Mouse (Mus musculus) liver, embryonic 15.5 days (tissue): ENCODE measurements around the gene Acot3. TPM values are rescaled to one million over a fixed set of nuclear protein-coding genes. Genes with fewer than 3 reads are reported as not detected.
"Not testable (repeated sequence)": the region's sequence is repeated elsewhere in the genome, so short reads cannot be mapped to it uniquely, and the experiment has no call there.

Source experiments
- ATAC-seq: fragments of 200-750 bp; cut with Nextera tagmentation; 2 replicates; pipeline ENCODE4 v1.8.0; 2017; ENCODE audit warnings: moderate number of reproducible peaks, mild to moderate bottlenecking, moderate library complexity; ENCODE audit not compliant: insufficient read depth
- H3K27ac ChIP-seq: fragments of 300-500 bp; sonication (generic); replicated peaks from 2 replicates; pipeline ENCODE4 v1.5.1; 2015; ENCODE audit warnings: mild to moderate bottlenecking, inconsistent platforms
- H3K27me3 ChIP-seq: fragments of 300-500 bp; sonication (generic); 2 replicates; pipeline ENCODE4 v1.6.1; 2015; ENCODE audit warnings: mild to moderate bottlenecking, inconsistent platforms
- H3K36me3 ChIP-seq: fragments of 300-500 bp; sonication (generic); replicated peaks from 2 replicates; pipeline ENCODE4 v1.6.1; 2015; ENCODE audit warnings: moderate library complexity, mild to moderate bottlenecking, inconsistent platforms
- H3K4me1 ChIP-seq: fragments of 300-500 bp; sonication (generic); replicated peaks from 2 replicates; pipeline ENCODE4 v1.6.1; 2015; ENCODE audit warnings: inconsistent platforms
- H3K4me2 ChIP-seq: fragments of 300-500 bp; sonication (generic); 2 replicates; pipeline ENCODE4 v1.6.1; 2015; ENCODE audit warnings: moderate library complexity, mild to moderate bottlenecking, inconsistent platforms
- H3K4me3 ChIP-seq: fragments of 300-500 bp; sonication (generic); replicated peaks from 2 replicates; pipeline ENCODE4 v1.5.1; 2015; ENCODE audit warnings: mild to moderate bottlenecking, inconsistent platforms
- H3K9ac ChIP-seq: fragments of 300-500 bp; sonication (generic); 2 replicates; pipeline ENCODE4 v1.6.1; 2015; ENCODE audit warnings: moderate library complexity, mild to moderate bottlenecking, inconsistent platforms
- H3K9me3 ChIP-seq: fragments of 300-500 bp; sonication (generic); replicated peaks from 2 replicates; pipeline ENCODE4 v1.6.1; 2016; ENCODE audit warnings: inconsistent platforms
- WGBS: fragments of 180-500 bp; shearing (Covaris S2); methylation state at CpG from one replicate; pipeline ENCODE4 v1.1.7; 2015; ENCODE audit warnings: mixed read lengths; ENCODE audit not compliant: insufficient replicate concordance; 5-methylcytosine and 5-hydroxymethylcytosine counted together
- polyA plus RNA-seq: library from polyadenylated mRNA; unstranded; fragments of >200 nt; fragmentation: Nextera tagmentation; extraction: Ambion mirVana; gene quantifications from 2 replicates; pipeline ENCODE4 v1.2.1, GENCODE M21; 2015

The Acot3 gene
- polyA plus RNA-seq, 1 experiment from 2014 or later: 6.6 TPM

GRCm38 (mm10) chr12:84023052-84023745 lies 28.7 kb upstream of the Acot3 start:
- H3K27me3 ChIP-seq: no peaks in the 10 kb centered on the region
- H3K9ac ChIP-seq: no peak overlapping the region
- no peak overlapping the region for H3K4me3 ChIP-seq
- H3K4me2 ChIP-seq: no peak overlapping the region
- peaks cover 7% of the 10 kb centered on the region; the same call in 1 of the 2 replicates for H3K4me1 ChIP-seq
- no peaks in the 10 kb centered on the region for H3K9me3 ChIP-seq
- WGBS: 59% methylated on average over 9 of the region's 9 CpGs
- no peaks in the 10 kb centered on the region for H3K36me3 ChIP-seq
- no peak overlapping the region for H3K27ac ChIP-seq
- ATAC-seq: no peak

GRCm38 (mm10) chr12:84025888-84026287 lies 26.1 kb upstream of the Acot3 start:
- Histone ChIP-seq H3K27me3 (no peaks in the 10 kb centered on the region), H3K4me1 (peaks cover 7% of the 10 kb centered on the region; the same call in 1 of the 2 replicates), H3K4me3 (no peak overlapping the region), H3K9ac (no peak overlapping the region), H3K4me2 (no peak overlapping the region), H3K9me3 (no peaks in the 10 kb centered on the region), H3K27ac (no peak overlapping the region), H3K36me3 (no peaks in the 10 kb centered on the region)
- ATAC-seq: no peak
- 74% methylated on average over 7 of the region's 7 CpGs for WGBS

GRCm38 (mm10) chr12:84028328-84028727 lies 23.6 kb upstream of the Acot3 start:
- H3K9ac ChIP-seq, H3K36me3 ChIP-seq, ATAC-seq, H3K27ac ChIP-seq, H3K4me1 ChIP-seq, H3K9me3 ChIP-seq, H3K4me3 ChIP-seq, H3K4me2 ChIP-seq, H3K27me3 ChIP-seq: not testable (repeated sequence)
- WGBS: 47% methylated on average over 3 of the region's 3 CpGs

GRCm38 (mm10) chr12:84029043-84029442 lies 22.9 kb upstream of the Acot3 start:
- not testable (repeated sequence) for ATAC-seq, H3K4me3 ChIP-seq, H3K9ac ChIP-seq, H3K27ac ChIP-seq, H3K9me3 ChIP-seq, H3K36me3 ChIP-seq, H3K4me2 ChIP-seq, H3K27me3 ChIP-seq, H3K4me1 ChIP-seq
- WGBS: 92% methylated on average over 1 of the region's 1 CpGs

- ATAC-seq: no peak
These were observed 21.1 kb upstream of the Acot3 start for GRCm38 (mm10) chr12:84030659-84031332.

GRCm38 (mm10) chr12:84032854-84033253 lies 19.1 kb upstream of the Acot3 start:
- no peaks in the 10 kb centered on the region for H3K9me3 ChIP-seq
- peaks cover 6% of the 10 kb centered on the region for H3K27me3 ChIP-seq
- H3K27ac ChIP-seq: no peak overlapping the region
- no peaks in the 10 kb centered on the region for H3K36me3 ChIP-seq
- no peak overlapping the region for H3K4me3 ChIP-seq
- peak; percentile 47 for ATAC-seq
- WGBS: 61% methylated on average over 4 of the region's 4 CpGs
- H3K9ac ChIP-seq: no peak overlapping the region
- H3K4me1 ChIP-seq: peaks cover 11% of the 10 kb centered on the region
- no peak overlapping the region for H3K4me2 ChIP-seq

More at GRCm38 (mm10) chr12:84030659-84031332, 21.1 kb upstream of the Acot3 start:
- no peak overlapping the region for H3K9ac ChIP-seq
- 33% methylated on average over 4 of the region's 4 CpGs for WGBS
- no peak overlapping the region for H3K4me3 ChIP-seq
- no peaks in the 10 kb centered on the region for H3K36me3 ChIP-seq
- H3K4me2 ChIP-seq: no peak overlapping the region
- peaks cover 11% of the 10 kb centered on the region for H3K4me1 ChIP-seq
- no peaks in the 10 kb centered on the region for H3K27me3 ChIP-seq
- H3K9me3 ChIP-seq: no peaks in the 10 kb centered on the region
- no peak overlapping the region for H3K27ac ChIP-seq

GRCm38 (mm10) chr12:84033302-84033701 lies 18.6 kb upstream of the Acot3 start:
- peaks cover 11% of the 10 kb centered on the region for H3K4me1 ChIP-seq
- 34% methylated on average over 2 of the region's 2 CpGs for WGBS

GRCm38 (mm10) chr12:84034108-84034507 lies 17.8 kb upstream of the Acot3 start:
- 14% methylated on average over 4 of the region's 4 CpGs for WGBS
- no peak for ATAC-seq
- no peak overlapping the region for H3K4me2 ChIP-seq

More at GRCm38 (mm10) chr12:84033302-84033701, 18.6 kb upstream of the Acot3 start:
- not testable (repeated sequence) for H3K4me3 ChIP-seq, H3K9me3 ChIP-seq, H3K27ac ChIP-seq, H3K9ac ChIP-seq, H3K4me2 ChIP-seq, H3K36me3 ChIP-seq
- peaks cover 10% of the 10 kb centered on the region for H3K27me3 ChIP-seq
- 0 out of 2 replicates have a peak, but pooled peaks have one; percentile 17 for ATAC-seq

GRCm38 (mm10) chr12:84038241-84038640 lies 13.7 kb upstream of the Acot3 start, which contains the start of gene Acot4:
Gene Acot4, plus strand, starts transcription at chr12:84038379.
- 9% methylated on average over 31 of the region's 32 CpGs for WGBS
- Histone ChIP-seq H3K4me1 (peaks cover 11% of the 10 kb centered on the region), H3K4me2 (peak within 1 kb of the TSS; percentile 61), H3K27me3 (peaks cover 18% of the 10 kb centered on the region), H3K4me3 (peak within 1 kb of the TSS; percentile 44)
- not testable (repeated sequence) for H3K9me3 ChIP-seq, H3K9ac ChIP-seq, H3K36me3 ChIP-seq, H3K27ac ChIP-seq
- peak; percentile 56; the same call in 1 of the 2 replicates for ATAC-seq

More at GRCm38 (mm10) chr12:84034108-84034507, 17.8 kb upstream of the Acot3 start:
- Histone ChIP-seq H3K27me3 (peaks cover 18% of the 10 kb centered on the region), H3K27ac (no peak overlapping the region), H3K36me3 (no peaks in the 10 kb centered on the region), H3K4me1 (peaks cover 11% of the 10 kb centered on the region), H3K9me3 (no peaks in the 10 kb centered on the region), H3K9ac (no peak overlapping the region), H3K4me3 (no peak overlapping the region)

GRCm38 (mm10) chr12:84038691-84039111 lies 13.2 kb upstream of the Acot3 start, which contains the start of gene Gm49366:
Gene Gm49366, plus strand, starts transcription at chr12:84038935.
- H3K4me3 ChIP-seq: peak within 1 kb of the TSS; percentile 44
- not testable (repeated sequence) for H3K27ac ChIP-seq, H3K4me1 ChIP-seq, H3K9me3 ChIP-seq, H3K9ac ChIP-seq, H3K36me3 ChIP-seq
- peaks cover 18% of the 10 kb centered on the region for H3K27me3 ChIP-seq
- ATAC-seq: peak; percentile 73
- H3K4me2 ChIP-seq: peak within 1 kb of the TSS; percentile 61
- 3% methylated on average over 39 of the region's 39 CpGs for WGBS

- H3K4me1 ChIP-seq: peaks cover 6% of the 10 kb centered on the region; the same call in 1 of the 2 replicates
- 54% methylated on average over 5 of the region's 5 CpGs for WGBS
- peak; percentile 43 for ATAC-seq
- H3K4me2 ChIP-seq: no peak overlapping the region
- 0 out of 2 replicates have a peak, but pooled peaks cover 4% of the 10 kb centered on the region for H3K36me3 ChIP-seq
- no peak overlapping the region for H3K4me3 ChIP-seq
- H3K9me3 ChIP-seq: no peaks in the 10 kb centered on the region
- peak overlapping the region; percentile 61; the same call in 1 of the 2 replicates for H3K27ac ChIP-seq
- peaks cover 18% of the 10 kb centered on the region for H3K27me3 ChIP-seq
- no peak overlapping the region for H3K9ac ChIP-seq
These were observed 9.7 kb upstream of the Acot3 start for GRCm38 (mm10) chr12:84042248-84042647.
